Mouse (Mus musculus) heart, embryonic 15.5 days (tissue): ENCODE measurements around the gene Aqp2. TPM values are rescaled to one million over a fixed set of nuclear protein-coding genes. Genes with fewer than 3 reads are reported as not detected.

Experiments used
- ATAC-seq: fragments of 200-750 bp; cut with Nextera tagmentation; replicated peaks from 2 replicates; pipeline ENCODE4 v1.8.0; 2017; ENCODE audit warnings: low read depth, moderate TSS enrichment; ENCODE audit not compliant: insufficient number of reproducible peaks, insufficient read depth, low FRiP score
- H3K27ac ChIP-seq: fragments of 300-500 bp; sonication (generic); 2 replicates; pipeline ENCODE4 v1.5.1; 2015; ENCODE audit warnings: mild to moderate bottlenecking, inconsistent platforms
- H3K27me3 ChIP-seq: fragments of 300-500 bp; sonication (generic); 2 replicates; pipeline ENCODE4 v1.6.1; 2015; ENCODE audit warnings: inconsistent platforms
- H3K36me3 ChIP-seq: fragments of 300-500 bp; sonication (generic); 2 replicates; pipeline ENCODE4 v1.6.1; 2015; ENCODE audit warnings: mild to moderate bottlenecking, inconsistent platforms
- H3K4me1 ChIP-seq: fragments of 300-500 bp; sonication (generic); replicated peaks from 2 replicates; pipeline ENCODE4 v1.6.1; 2015; ENCODE audit warnings: inconsistent platforms
- H3K4me2 ChIP-seq: fragments of 300-500 bp; sonication (generic); 2 replicates; pipeline ENCODE4 v1.6.1; 2015; ENCODE audit warnings: inconsistent platforms, mild to moderate bottlenecking, moderate library complexity
- H3K4me3 ChIP-seq: fragments of 300-500 bp; sonication (generic); 2 replicates; pipeline ENCODE4 v1.5.1; 2015; ENCODE audit warnings: mild to moderate bottlenecking, inconsistent platforms
- H3K9ac ChIP-seq: fragments of 300-500 bp; sonication (generic); 2 replicates; pipeline ENCODE4 v1.6.1; 2015; ENCODE audit warnings: mild to moderate bottlenecking, inconsistent platforms
- H3K9me3 ChIP-seq: fragments of 300-500 bp; sonication (generic); replicated peaks from 2 replicates; pipeline ENCODE4 v1.6.1; 2016; ENCODE audit warnings: inconsistent platforms
- WGBS: fragments of 180-500 bp; shearing (Covaris S2); methylation state at CpG from one replicate; pipeline ENCODE4 v1.1.7; 2015; ENCODE audit warnings: mixed read lengths; 5-methylcytosine and 5-hydroxymethylcytosine counted together
- polyA plus RNA-seq: library from polyadenylated mRNA; unstranded; fragments of >200 nt; fragmentation: Nextera tagmentation; extraction: Ambion mirVana; gene quantifications from 2 replicates; pipeline ENCODE4 v1.2.1, GENCODE M21; 2015

The Aqp2 gene
- polyA plus RNA-seq: not detected in 2 replicates

GRCm38 (mm10) chr15:99578802-99579485, at the start of gene Aqp2:
TSS of gene Aqp2 (plus strand) at chr15:99579055.
- Histone ChIP-seq H3K27ac (no peak within 1 kb of the TSS), H3K36me3 (no peaks in the 10 kb centered on the region), H3K27me3 (peaks cover 90% of the 10 kb centered on the region), H3K4me2 (no peak within 1 kb of the TSS), H3K9ac (no peak within 1 kb of the TSS), H3K9me3 (no peaks in the 10 kb centered on the region), H3K4me3 (no peak within 1 kb of the TSS), H3K4me1 (peaks cover 8% of the 10 kb centered on the region)
- 75% methylated on average over 25 of the region's 26 CpGs for WGBS
- no peak for ATAC-seq

GRCm38 (mm10) chr15:99531146-99531545, 47.7 kb upstream of the Aqp2 start:
- Histone ChIP-seq H3K4me3 (no peak overlapping the region), H3K27me3 (peaks cover 94% of the 10 kb centered on the region), H3K4me2 (no peak overlapping the region), H3K36me3 (no peaks in the 10 kb centered on the region), H3K9ac (no peak overlapping the region; the same call in 1 of the 2 replicates), H3K27ac (no peak overlapping the region), H3K4me1 (no peaks in the 10 kb centered on the region), H3K9me3 (no peaks in the 10 kb centered on the region)
- no peak for ATAC-seq
- WGBS: 21% methylated on average over 6 of the region's 6 CpGs

GRCm38 (mm10) chr15:99532023-99532422, 46.8 kb upstream of the Aqp2 start:
- no peak for ATAC-seq
- H3K9me3 ChIP-seq: no peaks in the 10 kb centered on the region
- no peak overlapping the region for H3K4me3 ChIP-seq
- peaks cover 95% of the 10 kb centered on the region for H3K27me3 ChIP-seq
- H3K36me3 ChIP-seq: no peaks in the 10 kb centered on the region
- 48% methylated on average over 3 of the region's 3 CpGs for WGBS
- H3K27ac ChIP-seq: no peak overlapping the region
- H3K4me2 ChIP-seq: no peak overlapping the region
- no peak overlapping the region for H3K9ac ChIP-seq
- no peaks in the 10 kb centered on the region for H3K4me1 ChIP-seq

GRCm38 (mm10) chr15:99536889-99537862, 41.7 kb upstream of the Aqp2 start:
- Histone ChIP-seq H3K36me3 (no peaks in the 10 kb centered on the region), H3K4me1 (no peaks in the 10 kb centered on the region), H3K9ac (no peak overlapping the region), H3K27ac (no peak overlapping the region), H3K4me2 (no peak overlapping the region), H3K27me3 (peaks cover 59% of the 10 kb centered on the region), H3K9me3 (no peaks in the 10 kb centered on the region), H3K4me3 (no peak overlapping the region)
- ATAC-seq: no peak
- WGBS: 53% methylated on average over 11 of the region's 11 CpGs

GRCm38 (mm10) chr15:99539891-99540290, 39.0 kb upstream of the Aqp2 start:
- no peaks in the 10 kb centered on the region for H3K4me1 ChIP-seq
- no peak overlapping the region for H3K4me3 ChIP-seq
- H3K27me3 ChIP-seq: peaks cover 61% of the 10 kb centered on the region
- H3K27ac ChIP-seq: no peak overlapping the region
- no peaks in the 10 kb centered on the region for H3K36me3 ChIP-seq
- 56% methylated on average over 8 of the region's 8 CpGs for WGBS
- no peak overlapping the region for H3K4me2 ChIP-seq
- H3K9me3 ChIP-seq: no peaks in the 10 kb centered on the region
- H3K9ac ChIP-seq: no peak overlapping the region
- no peak for ATAC-seq

GRCm38 (mm10) chr15:99544047-99544446, 34.8 kb upstream of the Aqp2 start:
- no peaks in the 10 kb centered on the region for H3K9me3 ChIP-seq
- ATAC-seq: no peak
- no peak overlapping the region for H3K4me2 ChIP-seq
- no peak overlapping the region for H3K4me3 ChIP-seq
- WGBS: 43% methylated on average over 7 of the region's 7 CpGs
- H3K4me1 ChIP-seq: no peaks in the 10 kb centered on the region
- no peaks in the 10 kb centered on the region for H3K36me3 ChIP-seq
- H3K27ac ChIP-seq: no peak overlapping the region
- no peak overlapping the region for H3K9ac ChIP-seq
- H3K27me3 ChIP-seq: peaks cover 69% of the 10 kb centered on the region

- Histone ChIP-seq H3K27me3 (peaks cover 60% of the 10 kb centered on the region), H3K36me3 (no peaks in the 10 kb centered on the region), H3K9me3 (no peaks in the 10 kb centered on the region), H3K4me3 (no peak overlapping the region), H3K27ac (no peak overlapping the region), H3K9ac (no peak overlapping the region), H3K4me1 (no peaks in the 10 kb centered on the region), H3K4me2 (no peak overlapping the region)
- ATAC-seq: 0 out of 2 replicates have a peak, but pooled peaks have one; percentile 14
- WGBS: 72% methylated on average over 11 of the region's 11 CpGs
Observed at GRCm38 (mm10) chr15:99546596-99546995, 32.3 kb upstream of the Aqp2 start.

GRCm38 (mm10) chr15:99547732-99548131, 31.1 kb upstream of the Aqp2 start:
- no peak overlapping the region for H3K4me2 ChIP-seq
- peaks cover 52% of the 10 kb centered on the region for H3K27me3 ChIP-seq
- H3K4me3 ChIP-seq: no peak overlapping the region
- no peaks in the 10 kb centered on the region for H3K36me3 ChIP-seq
- 68% methylated on average over 6 of the region's 6 CpGs for WGBS
- H3K9me3 ChIP-seq: no peaks in the 10 kb centered on the region
- H3K27ac ChIP-seq: no peak overlapping the region
- H3K9ac ChIP-seq: no peak overlapping the region
- H3K4me1 ChIP-seq: no peaks in the 10 kb centered on the region
- ATAC-seq: no peak

- peaks cover 31% of the 10 kb centered on the region for H3K27me3 ChIP-seq
- H3K4me2 ChIP-seq: no peak overlapping the region
- no peak for ATAC-seq
- H3K27ac ChIP-seq: no peak overlapping the region
- H3K9me3 ChIP-seq: no peaks in the 10 kb centered on the region
- H3K4me3 ChIP-seq: no peak overlapping the region
- H3K36me3 ChIP-seq: no peaks in the 10 kb centered on the region
- H3K9ac ChIP-seq: no peak overlapping the region
- WGBS: 61% methylated on average over 2 of the region's 2 CpGs
- no peaks in the 10 kb centered on the region for H3K4me1 ChIP-seq
Observed at GRCm38 (mm10) chr15:99549901-99550300, 29.0 kb upstream of the Aqp2 start.

- Histone ChIP-seq H3K4me3 (no peak overlapping the region), H3K27ac (no peak overlapping the region), H3K4me2 (no peak overlapping the region), H3K27me3 (peaks cover 11% of the 10 kb centered on the region), H3K36me3 (no peaks in the 10 kb centered on the region), H3K4me1 (no peaks in the 10 kb centered on the region), H3K9ac (no peak overlapping the region), H3K9me3 (no peaks in the 10 kb centered on the region)
- ATAC-seq: no peak
- 40% methylated on average over 6 of the region's 6 CpGs for WGBS
Observed at GRCm38 (mm10) chr15:99553767-99554166, 25.1 kb upstream of the Aqp2 start.

- peaks cover 25% of the 10 kb centered on the region for H3K27me3 ChIP-seq
- H3K4me1 ChIP-seq: no peaks in the 10 kb centered on the region
- H3K9ac ChIP-seq: no peak overlapping the region
- no peak overlapping the region for H3K4me3 ChIP-seq
- no peaks in the 10 kb centered on the region for H3K36me3 ChIP-seq
- H3K9me3 ChIP-seq: no peaks in the 10 kb centered on the region
- no peak overlapping the region for H3K27ac ChIP-seq
- ATAC-seq: no peak
- 82% methylated on average over 1 of the region's 1 CpGs for WGBS
- H3K4me2 ChIP-seq: no peak overlapping the region
Observed at GRCm38 (mm10) chr15:99558947-99559346, 19.9 kb upstream of the Aqp2 start.
